Mouse (Mus musculus): Measurements from ENCODE around the gene Olfr313. TPM values are rescaled to one million over a fixed set of nuclear protein-coding genes. Genes with fewer than 3 reads are reported as not detected.
"Not testable (repeated sequence)": the region's sequence is repeated elsewhere in the genome, so short reads cannot be mapped to it uniquely, and the experiment has no call there.

Olfr313 gene
- polyA plus RNA-seq, 1 experiment, result not detected

DNA sequence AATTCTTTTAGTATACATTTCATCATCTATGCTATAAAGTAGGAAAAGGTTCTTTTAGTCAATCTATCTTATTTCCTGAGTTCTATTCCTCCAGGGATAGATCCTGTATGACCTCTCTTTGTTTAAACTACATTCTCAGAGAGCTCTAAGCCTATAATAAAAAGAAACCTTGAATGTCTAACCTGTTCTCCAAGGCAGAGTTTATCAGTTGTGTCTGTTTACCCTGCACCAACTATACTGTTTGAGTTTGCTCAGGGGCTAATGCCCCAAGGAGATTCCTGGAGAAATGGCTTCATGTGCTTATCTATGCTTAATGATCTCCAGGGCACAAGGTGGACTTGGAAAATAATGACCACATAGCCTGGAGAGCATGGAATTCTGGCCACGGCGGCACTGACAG lies 10.4 kb upstream of the Olfr313 start:
- H3K27ac ChIP-seq (ENCODE audit: control insufficient read depth, insufficient read depth, low read length), result no peak overlapping the region
- no peaks in the 10 kb centered on the region for H3K27me3 ChIP-seq (ENCODE audit: control insufficient read depth, insufficient read depth, low read length)
- 93% methylated on average over 2 of the region's 2 CpGs for WGBS
- no peak overlapping the region for H3K4me3 ChIP-seq (ENCODE audit: control insufficient read depth, insufficient read depth, low read length)
- H3K36me3 ChIP-seq (ENCODE audit: control insufficient read depth, insufficient read depth, low read length), result no peaks in the 10 kb centered on the region
- DNase-seq, result no peak
- peaks cover 12% of the 10 kb centered on the region for H3K4me1 ChIP-seq (replicated peaks; ENCODE audit: control insufficient read depth, insufficient read depth, low read length)
- TF ChIP-seq POLR2A (IDR thresholded peaks at IDR 0.05; ENCODE audit: control insufficient read depth, extremely low read depth, insufficient read depth, low read length, poor library complexity), result no peak
- TF ChIP-seq CTCF (IDR thresholded peaks at IDR 0.05; ENCODE audit: borderline replicate concordance, control insufficient read depth, extremely low read depth, insufficient read depth, low read length, poor library complexity), result no peak

DNA sequence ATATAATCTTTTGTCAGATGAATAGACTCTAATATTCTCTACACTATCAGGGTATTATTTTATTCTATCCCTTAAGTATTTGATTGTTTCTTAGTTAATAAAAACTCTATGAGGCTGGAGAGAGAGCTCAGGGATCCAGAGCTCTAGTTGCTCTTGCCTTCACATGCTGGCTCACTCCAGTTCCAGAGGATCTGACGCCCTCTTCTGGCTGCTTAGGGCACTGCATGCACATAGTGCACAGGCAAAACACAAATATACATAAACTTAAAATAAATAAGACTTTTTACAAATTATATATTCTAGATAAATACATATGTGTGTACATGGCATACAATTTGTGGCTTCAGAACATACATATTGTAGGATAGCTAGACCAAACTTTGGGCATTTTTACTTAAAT lies 2.8 kb upstream of the Olfr313 start:
- H3K4me1 ChIP-seq (replicated peaks; ENCODE audit: control insufficient read depth, insufficient read depth, low read length), result peaks cover 11% of the 10 kb centered on the region
- no peaks in the 10 kb centered on the region for H3K36me3 ChIP-seq (ENCODE audit: control insufficient read depth, insufficient read depth, low read length)
- no peak overlapping the region for H3K4me3 ChIP-seq (ENCODE audit: control insufficient read depth, insufficient read depth, low read length)
- no peaks in the 10 kb centered on the region for H3K27me3 ChIP-seq (ENCODE audit: control insufficient read depth, insufficient read depth, low read length)
- no peak for DNase-seq
- 13% methylated on average over 1 of the region's 1 CpGs for whole genome bisulfite sequencing
- no peak overlapping the region for H3K27ac ChIP-seq (ENCODE audit: control insufficient read depth, insufficient read depth, low read length)
- TF ChIP-seq CTCF (IDR thresholded peaks at IDR 0.05; ENCODE audit: borderline replicate concordance, control insufficient read depth, extremely low read depth, insufficient read depth, low read length, poor library complexity) (peak; percentile 28; the same call in 1 of the 2 replicates), POLR2A (IDR thresholded peaks at IDR 0.05; ENCODE audit: control insufficient read depth, extremely low read depth, insufficient read depth, low read length, poor library complexity) (no peak)

DNA sequence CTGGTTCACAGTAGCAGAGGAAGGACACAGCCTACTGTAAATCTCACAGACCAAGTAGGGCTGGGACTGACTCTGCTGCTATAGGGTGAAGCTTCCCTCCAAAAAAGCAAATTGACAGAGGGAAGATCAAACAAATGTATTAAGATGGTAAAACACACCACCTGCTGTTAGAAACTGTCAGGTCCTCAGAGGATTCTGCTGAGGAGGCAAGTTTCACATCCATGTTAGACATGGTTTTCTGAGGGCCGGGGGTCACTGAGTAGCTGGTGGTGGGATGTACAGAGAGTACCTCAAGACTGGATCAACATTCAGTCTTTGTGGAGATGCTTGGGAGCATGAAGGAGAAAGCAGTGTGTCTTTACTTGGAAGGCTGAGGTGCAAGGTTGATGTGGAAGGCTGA lies 876 bp downstream of the Olfr313 start:
- no peak overlapping the region for H3K4me3 ChIP-seq (ENCODE audit: control insufficient read depth, insufficient read depth, low read length)
- H3K27me3 ChIP-seq (ENCODE audit: control insufficient read depth, insufficient read depth, low read length), result no peaks in the 10 kb centered on the region
- no peaks in the 10 kb centered on the region for H3K36me3 ChIP-seq (ENCODE audit: control insufficient read depth, insufficient read depth, low read length)
- WGBS, result 79% methylated on average over 1 of the region's 1 CpGs
- no peak overlapping the region for H3K27ac ChIP-seq (ENCODE audit: control insufficient read depth, insufficient read depth, low read length)
- TF ChIP-seq POLR2A (IDR thresholded peaks at IDR 0.05; ENCODE audit: control insufficient read depth, extremely low read depth, insufficient read depth, low read length, poor library complexity) (no peak), CTCF (IDR thresholded peaks at IDR 0.05; ENCODE audit: borderline replicate concordance, control insufficient read depth, extremely low read depth, insufficient read depth, low read length, poor library complexity) (no peak)
- DNase-seq, result no peak
- peaks cover 25% of the 10 kb centered on the region for H3K4me1 ChIP-seq (replicated peaks; ENCODE audit: control insufficient read depth, insufficient read depth, low read length)

DNA sequence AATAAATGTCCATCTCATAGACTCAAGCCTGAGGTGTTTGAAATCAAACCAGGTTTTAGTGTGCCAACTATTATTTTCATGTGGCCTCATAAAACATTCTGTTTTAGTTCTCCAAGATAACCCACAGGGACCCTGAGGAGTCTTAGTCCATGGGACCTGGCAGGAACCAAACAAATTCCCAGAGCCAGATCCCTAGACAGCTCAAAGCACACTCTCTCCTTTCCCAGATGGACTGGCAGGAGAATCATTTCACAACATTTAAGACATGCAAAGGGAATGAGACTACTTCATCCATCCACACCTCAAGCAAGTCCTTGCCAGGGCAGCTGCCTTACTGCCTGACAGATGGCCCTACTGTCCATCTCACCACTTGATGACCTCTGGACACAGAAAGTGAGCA lies 14.1 kb downstream of the Olfr313 start, which contains the start of gene Olfr312:
TSS of gene Olfr312 (plus strand) at position 301 of the 400 bp plus-strand sequence.
- not testable (repeated sequence) for DNase-seq; H3K4me3 ChIP-seq (ENCODE audit: control insufficient read depth, insufficient read depth, low read length); H3K27me3 ChIP-seq (ENCODE audit: control insufficient read depth, insufficient read depth, low read length); H3K36me3 ChIP-seq (ENCODE audit: control insufficient read depth, insufficient read depth, low read length)
- Histone ChIP-seq H3K27ac (ENCODE audit: control insufficient read depth, insufficient read depth, low read length) (peak within 1 kb of the TSS; percentile 90), H3K4me1 (replicated peaks; ENCODE audit: control insufficient read depth, insufficient read depth, low read length) (peaks cover 23% of the 10 kb centered on the region)

DNA sequence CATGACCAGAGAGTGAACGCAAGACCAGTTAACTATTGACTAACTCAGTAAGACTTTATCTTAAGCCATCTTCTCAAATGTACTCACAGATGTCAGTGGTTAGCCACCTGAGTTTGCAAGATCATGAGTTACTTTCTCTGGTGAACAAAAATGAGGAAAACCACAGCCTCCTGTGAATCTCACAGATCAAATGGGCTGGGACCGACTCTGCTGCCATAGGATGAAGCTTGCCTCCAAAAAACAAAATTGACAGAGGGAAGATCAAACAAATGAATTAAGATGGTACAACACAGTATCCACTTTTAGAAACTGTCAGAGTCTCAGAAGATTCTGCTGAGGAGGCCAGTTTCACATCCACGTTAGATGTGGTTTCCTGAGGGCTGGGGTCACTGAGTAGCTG lies 15.0 kb downstream of the Olfr313 start:
- Histone ChIP-seq H3K4me1 (replicated peaks; ENCODE audit: control insufficient read depth, insufficient read depth, low read length) (peaks cover 23% of the 10 kb centered on the region), H3K27me3 (ENCODE audit: control insufficient read depth, insufficient read depth, low read length) (no peaks in the 10 kb centered on the region), H3K4me3 (ENCODE audit: control insufficient read depth, insufficient read depth, low read length) (no peak overlapping the region), H3K27ac (ENCODE audit: control insufficient read depth, insufficient read depth, low read length) (peak overlapping the region; percentile 90), H3K36me3 (ENCODE audit: control insufficient read depth, insufficient read depth, low read length) (no peaks in the 10 kb centered on the region)
- TF ChIP-seq CTCF (IDR thresholded peaks at IDR 0.05; ENCODE audit: borderline replicate concordance, control insufficient read depth, extremely low read depth, insufficient read depth, low read length, poor library complexity) (no peak), POLR2A (IDR thresholded peaks at IDR 0.05; ENCODE audit: control insufficient read depth, extremely low read depth, insufficient read depth, low read length, poor library complexity) (no peak)
- DNase-seq, result peak; percentile 43
- 4% methylated on average over 3 of the region's 3 CpGs for WGBS

DNA sequence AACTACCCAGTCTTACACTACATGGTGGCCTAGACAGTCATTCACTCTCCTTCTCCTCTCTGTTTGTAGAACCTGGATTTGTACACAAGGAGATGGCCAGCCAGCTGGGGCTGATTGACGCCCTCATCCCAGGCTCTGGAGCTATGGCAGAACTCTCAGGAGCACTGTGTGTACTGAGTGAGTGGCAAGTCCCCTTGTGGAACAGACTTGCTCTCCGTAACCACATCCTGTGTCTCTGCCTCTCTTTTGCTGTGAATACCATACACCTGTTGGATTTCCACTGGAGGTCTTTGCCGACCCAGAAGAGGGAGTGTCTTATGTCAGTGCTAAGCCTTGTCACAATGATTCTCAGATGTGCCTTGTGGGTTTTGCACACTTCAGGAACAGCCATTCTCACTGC lies 17.7 kb downstream of the Olfr313 start:
- H3K27me3 ChIP-seq (ENCODE audit: control insufficient read depth, insufficient read depth, low read length); H3K36me3 ChIP-seq (ENCODE audit: control insufficient read depth, insufficient read depth, low read length); H3K4me3 ChIP-seq (ENCODE audit: control insufficient read depth, insufficient read depth, low read length): not testable (repeated sequence)
- peak; percentile 55 for DNase-seq
- WGBS, result 4% methylated on average over 3 of the region's 3 CpGs
- Histone ChIP-seq H3K4me1 (replicated peaks; ENCODE audit: control insufficient read depth, insufficient read depth, low read length) (peaks cover 20% of the 10 kb centered on the region), H3K27ac (ENCODE audit: control insufficient read depth, insufficient read depth, low read length) (peak overlapping the region; percentile 94)

DNA sequence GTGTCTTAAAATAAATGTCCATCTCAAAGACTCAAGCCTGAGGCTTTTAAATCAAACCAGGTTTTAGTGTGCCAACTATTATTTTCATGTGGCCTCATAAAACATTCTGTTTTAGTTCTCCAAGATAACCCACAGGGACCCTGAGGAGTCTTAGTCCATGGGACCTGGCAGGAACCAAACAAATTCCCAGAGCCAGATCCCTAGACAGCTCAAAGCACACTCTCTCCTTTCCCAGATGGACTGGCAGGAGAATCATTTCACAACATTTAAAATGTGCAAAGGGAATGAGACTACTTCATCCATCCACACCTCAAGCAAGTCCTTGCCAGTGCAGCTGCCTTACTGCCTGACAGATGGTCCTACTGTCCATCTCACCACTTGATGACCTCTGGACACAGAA lies 24.2 kb downstream of the Olfr313 start, which contains the start of gene Olfr311:
TSS of gene Olfr311 (plus strand) at position 301 of the 400 bp plus-strand sequence.
- not testable (repeated sequence) for H3K4me3 ChIP-seq (ENCODE audit: control insufficient read depth, insufficient read depth, low read length); DNase-seq; H3K36me3 ChIP-seq (ENCODE audit: control insufficient read depth, insufficient read depth, low read length); H3K27me3 ChIP-seq (ENCODE audit: control insufficient read depth, insufficient read depth, low read length)
- Histone ChIP-seq H3K4me1 (replicated peaks; ENCODE audit: control insufficient read depth, insufficient read depth, low read length) (peaks cover 21% of the 10 kb centered on the region), H3K27ac (ENCODE audit: control insufficient read depth, insufficient read depth, low read length) (peak within 1 kb of the TSS; percentile 2; the same call in 1 of the 2 replicates)
